Mouse (Mus musculus): ENCODE measurements at regions not wholly inside any gene's neighbourhood (a gene's known extent, or its start where the extent isn't known, plus 50 kb on each side); places are given as distances from the start of the nearest gene placed in this dataset.

GRCm38 (mm10) chr10:17080818-17081217, 642.2 kb upstream of the Cited2 start:
- Histone ChIP-seq H3K27ac (no peak overlapping the region), H3K4me3 (no peak overlapping the region)
- no peak for DNase-seq
- intact Hi-C loops (cut with DNase I), result no loop called here
- no peak for TF ChIP-seq CTCF (IDR thresholded peaks at IDR 0.05)

DNA sequence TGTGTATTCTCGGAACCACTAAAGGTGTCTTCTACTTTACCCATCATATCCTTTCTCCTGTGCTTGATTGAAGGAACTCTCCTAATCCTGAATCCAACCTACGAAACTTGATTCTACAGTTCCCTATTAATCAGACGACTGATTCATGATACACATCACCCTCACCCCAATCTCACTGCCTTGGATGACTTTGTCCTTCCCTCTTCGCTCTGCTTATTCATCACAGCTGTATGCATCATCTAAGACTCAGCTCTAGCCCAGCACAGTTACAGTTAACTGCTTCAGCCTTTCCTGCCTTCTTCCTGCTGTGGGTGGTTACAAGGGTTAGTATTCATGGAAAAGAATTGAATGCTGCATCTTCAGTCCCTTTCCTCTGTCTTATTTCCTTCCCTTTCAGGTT, 640.1 kb upstream of the Cited2 start:
- Histone ChIP-seq H3K27ac (no peak overlapping the region), H3K4me3 (no peak overlapping the region)
- no peak for DNase-seq
- no peak for TF ChIP-seq CTCF (IDR thresholded peaks at IDR 0.05)
- intact Hi-C loops (cut with DNase I), result no loop called here

- no peak overlapping the region for H3K27ac ChIP-seq
- H3K4me3 ChIP-seq, result no peak overlapping the region
- no peak for TF ChIP-seq CTCF (IDR thresholded peaks at IDR 0.05)
- no peak for DNase-seq
- intact Hi-C loops (cut with DNase I), result no loop called here
Observed at GRCm38 (mm10) chr10:17102065-17102464, 621.0 kb upstream of the Cited2 start.

- intact Hi-C loops (cut with DNase I), result no loop called here
- TF ChIP-seq CTCF (IDR thresholded peaks at IDR 0.05), result no peak
- no peak for DNase-seq
- no peak overlapping the region for H3K4me3 ChIP-seq
- no peak overlapping the region for H3K27ac ChIP-seq
Observed at GRCm38 (mm10) chr10:17103416-17103815, 619.6 kb upstream of the Cited2 start.

DNA sequence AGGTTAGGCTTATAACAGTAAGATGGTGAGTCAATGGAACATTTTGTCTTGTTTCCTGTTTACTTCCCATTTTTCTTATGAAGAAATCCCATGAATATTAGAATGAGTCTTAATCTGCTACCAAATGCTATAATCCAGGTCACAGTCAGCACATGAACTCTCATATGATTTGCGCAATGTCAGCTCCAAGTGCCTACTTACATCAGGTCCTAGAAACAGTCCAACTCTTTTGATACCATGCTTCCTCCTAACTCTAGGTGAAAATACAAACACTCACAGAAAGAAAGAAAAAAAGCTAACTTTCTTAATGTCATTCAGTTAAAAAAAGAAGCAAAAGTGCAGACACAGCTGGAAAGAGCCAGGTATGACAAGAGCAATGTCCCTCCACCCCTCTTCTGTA, 616.2 kb upstream of the Cited2 start:
- TF ChIP-seq CTCF (IDR thresholded peaks at IDR 0.05), result no peak
- no peak for DNase-seq
- Histone ChIP-seq H3K4me3 (no peak overlapping the region), H3K27ac (no peak overlapping the region)
- intact Hi-C loops (cut with DNase I), result no loop called here

DNA sequence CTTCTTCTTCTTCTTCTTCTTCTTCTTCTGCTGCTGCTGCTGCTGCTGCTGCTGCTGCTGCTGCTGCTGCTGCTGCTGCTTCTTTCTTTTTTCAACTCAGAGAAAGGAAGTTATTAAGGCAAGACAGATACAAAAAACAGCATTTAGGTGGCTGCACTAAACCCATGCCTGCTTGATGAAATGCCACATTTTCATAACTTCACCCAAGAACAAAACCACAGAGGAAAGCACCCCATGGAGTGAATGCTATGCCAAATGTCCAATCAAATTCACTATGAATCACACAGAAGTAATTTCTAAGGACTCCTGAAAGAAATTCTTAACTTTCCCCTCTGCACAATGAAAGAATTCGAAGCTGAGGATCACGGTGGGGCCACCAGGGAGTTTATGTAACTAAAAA, 611.9 kb upstream of the Cited2 start:
- no peak for TF ChIP-seq CTCF (IDR thresholded peaks at IDR 0.05)
- no peak for DNase-seq
- Histone ChIP-seq H3K4me3 (no peak overlapping the region), H3K27ac (no peak overlapping the region)
- intact Hi-C loops (cut with DNase I), result no loop called here

GRCm38 (mm10) chr10:17114805-17115204, 608.2 kb upstream of the Cited2 start:
- H3K4me3 ChIP-seq, result no peak overlapping the region
- DNase-seq, result no peak
- TF ChIP-seq CTCF (IDR thresholded peaks at IDR 0.05), result no peak
- H3K27ac ChIP-seq, result no peak overlapping the region
- intact Hi-C loops (cut with DNase I), result no loop called here

DNA sequence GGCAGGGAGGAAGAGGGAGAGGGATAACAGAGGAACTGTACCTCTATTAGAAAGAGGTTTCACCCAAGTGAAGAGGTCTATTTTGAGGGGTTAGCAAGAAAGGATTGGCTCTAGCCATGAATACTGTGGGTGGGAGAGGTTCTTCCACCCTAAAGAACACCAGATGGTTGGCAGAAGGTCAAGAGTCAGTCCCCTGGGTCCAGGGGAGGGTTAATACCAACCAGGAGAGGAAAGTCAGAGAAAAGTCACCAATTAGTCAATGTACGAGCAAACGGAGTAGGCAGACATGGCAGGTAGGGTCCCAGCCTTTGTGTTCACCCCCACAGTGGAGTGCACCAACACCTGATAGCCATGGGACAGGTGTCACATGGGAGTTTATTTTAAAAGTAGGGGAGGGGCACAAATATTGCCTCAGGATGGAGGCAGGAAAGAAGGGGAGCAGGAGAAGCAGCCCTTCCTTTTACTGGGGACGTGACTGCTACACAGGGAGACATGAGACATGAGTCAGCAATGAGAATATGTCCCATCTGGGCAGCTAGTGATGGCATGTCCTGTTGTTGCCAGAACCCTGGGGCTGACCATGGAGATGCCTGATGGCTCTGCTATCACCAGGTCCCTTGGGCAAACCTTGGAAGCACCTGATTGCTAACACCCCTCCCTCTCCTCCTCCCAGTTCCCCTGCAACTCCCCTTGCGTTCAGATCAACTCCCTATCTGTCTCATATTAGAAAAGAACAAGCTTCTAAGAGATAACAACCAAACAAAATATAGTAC, 593.4 kb upstream of the Cited2 start:
- no peak for TF ChIP-seq CTCF (IDR thresholded peaks at IDR 0.05)
- DNase-seq, result no peak
- intact Hi-C loops (cut with DNase I), result no loop called here
- Histone ChIP-seq H3K4me3 (no peak overlapping the region), H3K27ac (no peak overlapping the region)

GRCm38 (mm10) chr10:17130661-17131060, 592.4 kb upstream of the Cited2 start:
- intact Hi-C loops (cut with DNase I), result no loop called here
- Histone ChIP-seq H3K27ac (no peak overlapping the region), H3K4me3 (no peak overlapping the region)
- no peak for TF ChIP-seq CTCF (IDR thresholded peaks at IDR 0.05)
- DNase-seq, result no peak

DNA sequence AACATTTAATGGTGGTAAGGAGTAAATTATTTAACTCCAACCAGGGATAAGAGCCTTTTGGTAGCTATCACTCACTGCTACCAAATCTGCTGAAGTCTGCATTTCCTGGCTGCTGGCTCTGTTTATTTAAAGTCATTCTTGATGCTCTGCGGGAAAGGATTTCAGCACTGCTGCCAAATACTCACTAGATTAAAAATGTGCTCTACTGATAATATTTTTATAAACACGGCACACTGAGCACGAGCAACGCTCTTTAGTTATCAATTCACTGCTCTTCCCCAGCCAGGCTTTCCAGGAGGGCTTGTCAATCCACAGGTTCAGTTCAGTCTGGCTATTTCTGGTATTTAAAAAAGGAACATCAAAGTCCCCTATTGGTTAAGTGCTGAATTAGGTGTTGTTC, 591.3 kb upstream of the Cited2 start:
- H3K27ac ChIP-seq, result no peak overlapping the region
- H3K4me3 ChIP-seq, result no peak overlapping the region
- TF ChIP-seq CTCF (IDR thresholded peaks at IDR 0.05), result no peak
- DNase-seq, result no peak
- intact Hi-C loops (cut with DNase I), result no loop called here

GRCm38 (mm10) chr10:17175385-17175784, 547.6 kb upstream of the Cited2 start:
- Histone ChIP-seq H3K4me3 (no peak overlapping the region), H3K27ac (0 out of 2 replicates have a peak overlapping the region, but pooled peaks have one; percentile 12)
- intact Hi-C loops (cut with DNase I), result no loop called here
- TF ChIP-seq CTCF (IDR thresholded peaks at IDR 0.05), result no peak
- DNase-seq, result no peak

DNA sequence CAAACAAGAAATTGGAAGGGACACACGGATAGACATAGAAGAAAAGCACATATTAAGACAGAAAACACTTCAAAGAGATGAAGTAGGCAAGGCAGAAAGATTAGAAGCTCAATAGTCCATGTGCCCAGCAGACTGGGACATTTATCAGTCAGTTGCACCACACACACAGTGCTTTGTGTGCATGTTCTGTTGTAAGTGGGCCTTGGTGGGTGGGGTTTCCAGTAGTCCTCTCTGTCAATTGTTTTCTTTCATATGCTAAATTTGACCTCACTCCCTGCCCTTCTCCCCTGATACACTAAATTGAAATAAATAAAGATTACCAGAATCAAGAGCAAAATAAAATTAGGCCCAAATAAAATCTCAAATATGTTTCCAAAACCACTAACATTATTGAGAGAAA, 546.0 kb upstream of the Cited2 start:
- intact Hi-C loops (cut with DNase I), result no loop called here
- H3K4me3 ChIP-seq, result no peak overlapping the region
- no peak for DNase-seq
- H3K27ac ChIP-seq, result no peak overlapping the region
- TF ChIP-seq CTCF (IDR thresholded peaks at IDR 0.05), result no peak

DNA sequence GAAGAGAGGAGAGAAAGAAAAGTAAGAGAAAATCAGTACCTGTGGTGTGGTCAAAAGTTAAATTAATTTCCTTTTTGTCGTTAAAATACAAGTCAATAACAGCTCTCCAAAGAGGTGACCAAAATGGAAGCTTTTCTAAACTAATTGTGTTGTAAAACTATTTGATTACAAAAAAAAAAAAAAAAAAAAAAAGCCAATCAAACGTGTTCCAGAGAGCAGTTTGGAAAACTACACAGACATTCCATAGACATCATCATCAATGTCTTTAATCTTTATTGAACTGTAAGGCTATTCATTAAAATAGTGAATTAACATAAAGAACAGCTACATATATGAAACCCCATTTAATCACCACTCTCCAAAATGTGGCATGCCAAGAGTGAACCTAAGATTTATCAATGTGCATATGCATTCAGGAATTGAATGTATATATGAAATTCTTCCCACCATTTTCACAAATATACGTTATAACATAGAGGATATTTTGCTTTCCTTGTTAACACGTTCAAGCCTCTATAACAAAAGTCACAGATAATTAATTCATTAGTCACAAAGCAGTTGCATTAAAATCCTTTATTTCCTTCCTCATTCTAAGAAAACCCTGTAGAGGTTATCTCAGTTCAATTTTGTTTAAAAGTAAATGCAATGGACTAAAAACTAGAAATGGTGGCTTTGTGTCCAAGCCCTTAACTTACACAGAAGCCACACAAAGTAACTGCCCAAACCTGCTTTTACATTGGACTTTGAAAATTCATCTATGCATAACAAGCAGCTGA, 545.3 kb upstream of the Cited2 start:
- no peak for TF ChIP-seq CTCF (IDR thresholded peaks at IDR 0.05)
- intact Hi-C loops (cut with DNase I), result no loop called here
- H3K27ac ChIP-seq, result no peak overlapping the region
- DNase-seq, result no peak
- no peak overlapping the region for H3K4me3 ChIP-seq

GRCm38 (mm10) chr10:17178627-17179026, 544.4 kb upstream of the Cited2 start:
- DNase-seq, result no peak
- no peak overlapping the region for H3K27ac ChIP-seq
- intact Hi-C loops (cut with DNase I), result no loop called here
- H3K4me3 ChIP-seq, result no peak overlapping the region
- no peak for TF ChIP-seq CTCF (IDR thresholded peaks at IDR 0.05)

All from gastrocnemius, adult 2 months (tissue).